Comparison of ENCODE assay signal across 9 mouse cellular contexts in the genomic region with DNA sequence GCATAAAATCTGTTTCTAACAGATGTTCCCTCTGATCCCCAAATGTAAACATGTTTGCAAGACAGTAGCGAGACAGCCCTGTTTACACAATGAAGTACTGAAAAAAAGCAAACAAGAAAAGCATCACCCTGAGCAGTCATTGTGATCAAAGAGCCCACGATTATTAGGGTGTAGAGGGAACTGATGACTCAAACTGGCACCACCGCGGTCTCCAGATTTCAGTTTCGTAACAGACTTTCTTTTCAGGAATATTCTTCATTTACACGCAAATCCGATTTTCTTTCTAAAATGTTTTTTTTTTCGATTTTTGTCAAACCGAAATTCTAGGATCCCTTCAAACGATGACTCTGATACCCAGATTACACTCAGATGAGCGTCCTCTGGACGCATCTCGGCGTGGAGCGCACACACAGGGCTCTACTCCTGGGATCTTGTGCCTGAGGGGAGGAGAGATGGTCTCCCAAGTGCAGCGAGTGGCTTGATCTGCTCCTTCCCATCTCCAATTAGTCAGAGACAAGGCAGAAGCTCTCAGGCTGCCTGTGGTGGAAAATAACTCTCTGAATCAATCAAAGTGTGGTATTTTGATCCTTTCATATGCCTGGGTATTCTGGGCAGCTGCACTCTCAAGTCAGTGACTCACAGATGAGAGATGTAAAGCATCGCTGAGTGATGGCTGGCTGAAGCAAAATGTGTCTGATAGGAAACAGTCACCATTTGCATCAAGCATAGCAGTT.
DNase-seq lines count a peak whose midpoint lies in the region; ATAC-seq and TF ChIP-seq lines count a peak whose summit lies in the region.
"Had no signal": no experiment of that assay in that cellular context is flagged by ENCODE, and none has a peak within 500 bp of the region (broad histone marks: within the 10 kb centered on the region; RNA-seq: fewer than 3 reads in every experiment).

No protein-coding gene starts in this region.

- peaks cover 3% of the 10 kb centered on the region for H3K27me3 ChIP-seq in CH12.LX (replicated peaks)
- no peaks in the 10 kb centered on the region for H3K27me3 ChIP-seq in intestine, postnatal 0 days (replicated peaks; ENCODE audit: control insufficient read depth, insufficient read depth, low read length)
- H3K27me3 ChIP-seq: hindbrain, embryonic 15.5 days had no signal

- no peak for ATAC-seq in intestine, postnatal 0 days

- no peaks in the 10 kb centered on the region for H3K79me2 ChIP-seq in CH12.LX (replicated peaks; ENCODE audit: control insufficient read depth, extremely low read depth, insufficient read depth, poor library complexity, severe bottlenecking)

- H3K36me3 ChIP-seq in CH12.LX (replicated peaks in 1 of 2; ENCODE audit: control insufficient read depth in 1 of 2, insufficient read depth in 1 of 2, low read length in 1 of 2), result no peaks in the 10 kb centered on the region
- no peaks in the 10 kb centered on the region for H3K36me3 ChIP-seq in intestine, postnatal 0 days (ENCODE audit: control insufficient read depth, insufficient read depth)
- H3K36me3 ChIP-seq: hindbrain, embryonic 15.5 days had no signal

- H3K27ac ChIP-seq in layer of hippocampus, adult 2 months, result peak overlapping the region; percentile 70
- H3K27ac ChIP-seq in CH12.LX (ENCODE audit: insufficient read depth, low read depth), result no peak overlapping the region
- no peak overlapping the region for H3K27ac ChIP-seq in intestine, postnatal 0 days (ENCODE audit: low read depth, low read length)
- H3K27ac ChIP-seq: hindbrain, embryonic 15.5 days had no signal

- dilution Hi-C loops in CH12.LX (cut with MboI; ENCODE audit: extremely low pct_ligation_motif_present, extremely low pct_unique_long_range_greater_than_20kb, low sequenced_read_pairs), result no loop called here

- WGBS in intestine, postnatal 0 days, result 71% methylated on average over 17 of the region's 17 CpGs

- H3K9me3 ChIP-seq in CH12.LX (replicated peaks; ENCODE audit: low read length), result peaks cover 7% of the 10 kb centered on the region
- no peaks in the 10 kb centered on the region for H3K9me3 ChIP-seq in intestine, postnatal 0 days (ENCODE audit: control insufficient read depth)
- H3K9me3 ChIP-seq: hindbrain, embryonic 15.5 days had no signal

- TF ChIP-seq CTCF in layer of hippocampus, adult 2 months (conservative IDR thresholded peaks at IDR 0.05), result no peak
- TF ChIP-seq CTCF in CH12.LX (conservative IDR thresholded peaks at IDR 0.05 in 1 of 2, IDR thresholded peaks at IDR 0.05 in 1 of 2; ENCODE audit: low read depth in 2 of 2, low read length in 2 of 2), result no peak
- TF ChIP-seq CTCF in intestine, postnatal 0 days (IDR thresholded peaks at IDR 0.05; ENCODE audit: low read depth), result no peak

- peaks cover 6 to 59% of the 10 kb centered on the region in 2 experiments for H3K4me1 ChIP-seq in CH12.LX (ENCODE audit: control insufficient read depth in 1 of 2, insufficient read depth in 2 of 2)
- H3K4me1 ChIP-seq in intestine, postnatal 0 days (replicated peaks; ENCODE audit: control insufficient read depth, insufficient read depth, low read length), result no peaks in the 10 kb centered on the region

- H3K4me2 ChIP-seq in CH12.LX (ENCODE audit: insufficient read depth, low read depth, poor library complexity, severe bottlenecking), result peak overlapping the region; percentile 51
- H3K4me2 ChIP-seq in intestine, postnatal 0 days (replicated peaks; ENCODE audit: low read depth), result no peak overlapping the region
- H3K4me2 ChIP-seq: hindbrain, embryonic 15.5 days; liver, embryonic 11.5 days had no signal

- no peak for TF ChIP-seq RAD21 in CH12.LX (IDR thresholded peaks at IDR 0.05; ENCODE audit: low read depth, low read length)

- peak; percentile 91 for TF ChIP-seq EP300 in CH12.LX (IDR thresholded peaks at IDR 0.05; ENCODE audit: low read length)

- intact Hi-C loops in left cerebral cortex, postnatal 36 days (cut with DNase I), result loop anchor here (10.0 kb wide), 1 partner anchor 161 kb away; no protein-coding TSS in a partner anchor

- TF ChIP-seq POLR2A in CH12.LX (IDR thresholded peaks at IDR 0.05; ENCODE audit: low read depth, low read length), result no peak

- peak in 1 of 2 experiments; percentile 26 for DNase-seq in layer of hippocampus, adult 2 months (ENCODE audit: low spot score in 2 of 2)
- DNase-seq in layer of hippocampus, postnatal 25 days (ENCODE audit: extremely low spot score in 1 of 2, low spot score in 1 of 2), result no peak
- DNase-seq in A20 (ENCODE audit: low read depth, low spot score) (peak; percentile 46), CH12.LX (ENCODE audit: extremely low read depth) (peak; percentile 58)
- DNase-seq in left cerebral cortex, postnatal 36 days (ENCODE audit: low spot score in 2 of 2), result peak; percentile 34 to 43
- no peak for DNase-seq in embryo, embryonic 10.5 days (ENCODE audit: low spot score)

- peak overlapping the region; percentile 43 for H3K4me3 ChIP-seq in layer of hippocampus, adult 2 months
- peak overlapping the region in 1 of 3 experiments; percentile 25 for H3K4me3 ChIP-seq in CH12.LX (replicated peaks in 1 of 3; ENCODE audit: low read depth in 2 of 3, low read length in 2 of 3, poor library complexity in 1 of 3)
- H3K4me3 ChIP-seq in intestine, postnatal 0 days (ENCODE audit: low read depth, low read length), result no peak overlapping the region
- H3K4me3 ChIP-seq: hindbrain, embryonic 15.5 days had no signal

- in situ Hi-C loops in CH12.LX (cut with MboI; ENCODE audit: low pct_ligation_motif_present, low pct_unique_long_range_greater_than_20kb, low sequenced_read_pairs), result loop anchor here (5.0 kb wide), 1 partner anchor 43 kb away; no protein-coding TSS in a partner anchor

- no peak overlapping the region for H3K9ac ChIP-seq in CH12.LX (ENCODE audit: insufficient read depth, low read depth)
- H3K9ac ChIP-seq in intestine, postnatal 0 days (ENCODE audit: low read depth, low read length), result no peak overlapping the region
- H3K9ac ChIP-seq: hindbrain, embryonic 15.5 days had no signal

TF ChIP-seq in CH12.LX, 34 proteins besides CTCF, POLR2A, EP300 and RAD21:
- TF ChIP-seq JUN (IDR thresholded peaks at IDR 0.05; ENCODE audit: insufficient read depth, low read depth, low read length), result peak; percentile 65; the same call in 1 of the 2 replicates
- TF ChIP-seq ETS1 (conservative IDR thresholded peaks at IDR 0.05; ENCODE audit: low read depth, low read length), result peak; percentile 70
- peak; percentile 75 for TF ChIP-seq ZNF384 (IDR thresholded peaks at IDR 0.05; ENCODE audit: low read depth, low read length)
- TF ChIP-seq JUND (conservative IDR thresholded peaks at IDR 0.05; ENCODE audit: low read depth, low read length), result peak; percentile 94
- TF ChIP-seq IRF4 (IDR thresholded peaks at IDR 0.05; ENCODE audit: low read depth, low read length), result peak; percentile 93
- TF ChIP-seq MAFK (IDR thresholded peaks at IDR 0.05; ENCODE audit: insufficient replicate concordance, low read length), result peak; percentile 71
- no peak; the same call in 1 of the 2 replicates for TF ChIP-seq SIN3A (IDR thresholded peaks at IDR 0.05; ENCODE audit: low read length)
- TF ChIP-seq SMC3 (IDR thresholded peaks at IDR 0.05; ENCODE audit: low read depth, low read length), result no peak
- TF ChIP-seq MEF2A (IDR thresholded peaks at IDR 0.05; ENCODE audit: borderline replicate concordance, low read depth, low read length), result peak; percentile 63
- no peak for TF ChIP-seq ZKSCAN1 (IDR thresholded peaks at IDR 0.05; ENCODE audit: borderline replicate concordance, low read depth, low read length)
- TF ChIP-seq BHLHE40 (IDR thresholded peaks at IDR 0.05; ENCODE audit: low read depth, low read length), result peak; percentile 82
- TF ChIP-seq KAT2A (IDR thresholded peaks at IDR 0.05; ENCODE audit: insufficient replicate concordance, low read length), result no peak
- no peak for TF ChIP-seq TCF12 (IDR thresholded peaks at IDR 0.05; ENCODE audit: low read depth, low read length)
- TF ChIP-seq TBP (conservative IDR thresholded peaks at IDR 0.05; ENCODE audit: low read depth, low read length), result no peak
- peak; percentile 62; the same call in 1 of the 2 replicates for TF ChIP-seq RCOR1 (conservative IDR thresholded peaks at IDR 0.05; ENCODE audit: low read depth, low read length)
- TF ChIP-seq ZC3H11A (IDR thresholded peaks at IDR 0.05; ENCODE audit: low read depth, low read length), result no peak
- no peak for TF ChIP-seq MXI1 (IDR thresholded peaks at IDR 0.05; ENCODE audit: low read depth, low read length)
- TF ChIP-seq PAX5 (IDR thresholded peaks at IDR 0.05; ENCODE audit: low read length), result no peak
- no peak for TF ChIP-seq ELF1 (IDR thresholded peaks at IDR 0.05; ENCODE audit: low read depth, low read length)
- TF ChIP-seq MYC (IDR thresholded peaks at IDR 0.05; ENCODE audit: low read depth, low read length), result 0 out of 2 replicates have a peak, but pooled peaks have one; percentile 17
- TF ChIP-seq NELFE (IDR thresholded peaks at IDR 0.05; ENCODE audit: low read depth, low read length), result no peak
- peak; percentile 48; the same call in 1 of the 2 replicates for TF ChIP-seq CHD2 (IDR thresholded peaks at IDR 0.05; ENCODE audit: low read length)
- TF ChIP-seq MAZ (IDR thresholded peaks at IDR 0.05; ENCODE audit: low read depth, low read length), result no peak

Comparison
In these comparisons a context has a peak if more than half of its experiments do, and no peak if none do; other contexts are left out.
1. DNase-seq: peak in A20 (single experiment), CH12.LX (single experiment) and left cerebral cortex, postnatal 36 days (2 of 2); none in layer of hippocampus, postnatal 25 days (0 of 2) and embryo, embryonic 10.5 days (single experiment).